Mouse (Mus musculus): ENCODE measurements around the gene Nmi. TPM values are rescaled to one million over a fixed set of nuclear protein-coding genes. Genes with fewer than 3 reads are reported as not detected.
"Not testable (repeated sequence)": the region's sequence is repeated elsewhere in the genome, so short reads cannot be mapped to it uniquely, and the experiment has no call there.

The Nmi gene
- polyA plus RNA-seq (2012; rRNA removed) = 4.5 and 6.4 TPM in 2 replicates

GRCm38 (mm10) chr2:51973410-51973968, at the start of gene Nmi:
TSS of gene Nmi (minus strand) at chr2:51973494.
- no peak for DNase-seq
- Histone ChIP-seq H3K4me3 (ENCODE audit: insufficient read depth, low read depth, low read length) (peak within 1 kb of the TSS; percentile 65), H3K4me1 (ENCODE audit: control insufficient read depth, insufficient read depth, low read length) (peaks cover 5% of the 10 kb centered on the region), H3K36me3 (ENCODE audit: control insufficient read depth, insufficient read depth, low read length) (no peaks in the 10 kb centered on the region), H3K27ac (ENCODE audit: insufficient read depth, low read depth, low read length) (peak within 1 kb of the TSS; percentile 77), H3K27me3 (replicated peaks; ENCODE audit: control insufficient read depth, insufficient read depth, low read length) (no peaks in the 10 kb centered on the region)
- no peak for TF ChIP-seq POLR2A (IDR thresholded peaks at IDR 0.05; ENCODE audit: low read depth, low read length)
- TF ChIP-seq CTCF (conservative IDR thresholded peaks at IDR 0.05; ENCODE audit: insufficient read depth, insufficient read length, low read depth, low read length) = no peak
- 62% methylated on average over 9 of the region's 9 CpGs for WGBS

DNA sequence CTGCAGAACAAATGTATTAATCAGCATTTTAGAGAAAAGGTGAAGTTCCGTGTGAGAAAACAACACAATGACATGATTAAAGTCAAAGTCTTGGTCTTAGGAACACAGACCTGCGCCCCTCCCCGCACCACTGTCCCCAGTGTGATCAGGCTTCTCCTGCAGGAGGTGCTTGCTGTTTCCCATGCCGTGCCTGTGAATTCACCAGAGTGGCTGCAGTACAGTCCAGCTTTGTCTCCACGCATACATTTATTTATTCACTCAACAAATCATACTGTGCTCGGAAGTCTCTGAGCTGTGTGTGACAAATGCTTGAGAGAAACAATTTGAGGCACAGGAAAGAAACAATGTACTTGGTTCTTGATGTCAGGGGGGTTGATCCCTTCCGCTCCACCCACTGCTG, 43.1 kb upstream of the Nmi start:
- no peak overlapping the region for H3K4me3 ChIP-seq (ENCODE audit: insufficient read depth, low read depth, low read length)
- H3K4me1 ChIP-seq (ENCODE audit: control insufficient read depth, insufficient read depth, low read length) = no peaks in the 10 kb centered on the region
- H3K27me3 ChIP-seq (replicated peaks; ENCODE audit: control insufficient read depth, insufficient read depth, low read length) = no peaks in the 10 kb centered on the region
- no peaks in the 10 kb centered on the region for H3K36me3 ChIP-seq (ENCODE audit: control insufficient read depth, insufficient read depth, low read length)
- DNase-seq = no peak
- TF ChIP-seq CTCF (conservative IDR thresholded peaks at IDR 0.05; ENCODE audit: insufficient read depth, insufficient read length, low read depth, low read length) = no peak
- no peak for TF ChIP-seq POLR2A (IDR thresholded peaks at IDR 0.05; ENCODE audit: low read depth, low read length)
- H3K27ac ChIP-seq (ENCODE audit: insufficient read depth, low read depth, low read length) = no peak overlapping the region
- 50% methylated on average over 7 of the region's 7 CpGs for WGBS

GRCm38 (mm10) chr2:52013306-52013820, 40.1 kb upstream of the Nmi start:
- H3K36me3 ChIP-seq (ENCODE audit: control insufficient read depth, insufficient read depth, low read length) = no peaks in the 10 kb centered on the region
- H3K4me1 ChIP-seq (ENCODE audit: control insufficient read depth, insufficient read depth, low read length) = no peaks in the 10 kb centered on the region
- DNase-seq = no peak
- WGBS = 78% methylated on average over 9 of the region's 9 CpGs
- TF ChIP-seq POLR2A (IDR thresholded peaks at IDR 0.05; ENCODE audit: low read depth, low read length) = no peak
- TF ChIP-seq CTCF (conservative IDR thresholded peaks at IDR 0.05; ENCODE audit: insufficient read depth, insufficient read length, low read depth, low read length) = no peak
- H3K27me3 ChIP-seq (replicated peaks; ENCODE audit: control insufficient read depth, insufficient read depth, low read length) = no peaks in the 10 kb centered on the region
- no peak overlapping the region for H3K4me3 ChIP-seq (ENCODE audit: insufficient read depth, low read depth, low read length)
- no peak overlapping the region for H3K27ac ChIP-seq (ENCODE audit: insufficient read depth, low read depth, low read length)

GRCm38 (mm10) chr2:52011820-52012219, 38.5 kb upstream of the Nmi start:
- H3K4me3 ChIP-seq (ENCODE audit: insufficient read depth, low read depth, low read length); H3K36me3 ChIP-seq (ENCODE audit: control insufficient read depth, insufficient read depth, low read length); H3K27me3 ChIP-seq (replicated peaks; ENCODE audit: control insufficient read depth, insufficient read depth, low read length); H3K4me1 ChIP-seq (ENCODE audit: control insufficient read depth, insufficient read depth, low read length); H3K27ac ChIP-seq (ENCODE audit: insufficient read depth, low read depth, low read length); DNase-seq: not testable (repeated sequence)
- 91% methylated on average over 3 of the region's 3 CpGs for whole genome bisulfite sequencing

DNA sequence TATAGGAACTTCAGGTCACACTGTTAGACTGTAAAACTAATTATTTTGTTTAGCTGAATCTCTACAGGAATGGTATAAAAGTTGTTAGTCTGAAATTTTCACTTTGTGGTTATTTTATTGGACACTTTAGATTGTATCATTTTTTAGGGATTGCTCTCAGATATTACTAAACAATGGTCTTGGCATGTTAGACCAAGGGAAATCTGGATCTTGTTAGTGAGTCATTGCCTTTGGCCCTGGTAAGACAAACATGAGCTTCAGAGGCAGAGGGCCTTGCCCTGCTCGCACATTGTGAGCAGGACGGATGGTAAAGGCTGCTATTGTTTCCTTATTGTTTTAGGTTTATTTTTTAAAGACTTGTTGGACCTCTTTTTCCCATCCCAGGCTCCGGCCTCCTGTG, 33.1 kb upstream of the Nmi start:
- Histone ChIP-seq H3K36me3 (ENCODE audit: control insufficient read depth, insufficient read depth, low read length) (no peaks in the 10 kb centered on the region), H3K4me1 (ENCODE audit: control insufficient read depth, insufficient read depth, low read length) (no peaks in the 10 kb centered on the region), H3K27ac (ENCODE audit: insufficient read depth, low read depth, low read length) (no peak overlapping the region), H3K4me3 (ENCODE audit: insufficient read depth, low read depth, low read length) (no peak overlapping the region), H3K27me3 (replicated peaks; ENCODE audit: control insufficient read depth, insufficient read depth, low read length) (no peaks in the 10 kb centered on the region)
- TF ChIP-seq CTCF (conservative IDR thresholded peaks at IDR 0.05; ENCODE audit: insufficient read depth, insufficient read length, low read depth, low read length) (no peak), POLR2A (IDR thresholded peaks at IDR 0.05; ENCODE audit: low read depth, low read length) (no peak)
- DNase-seq = no peak
- WGBS = 84% methylated on average over 3 of the region's 3 CpGs

DNA sequence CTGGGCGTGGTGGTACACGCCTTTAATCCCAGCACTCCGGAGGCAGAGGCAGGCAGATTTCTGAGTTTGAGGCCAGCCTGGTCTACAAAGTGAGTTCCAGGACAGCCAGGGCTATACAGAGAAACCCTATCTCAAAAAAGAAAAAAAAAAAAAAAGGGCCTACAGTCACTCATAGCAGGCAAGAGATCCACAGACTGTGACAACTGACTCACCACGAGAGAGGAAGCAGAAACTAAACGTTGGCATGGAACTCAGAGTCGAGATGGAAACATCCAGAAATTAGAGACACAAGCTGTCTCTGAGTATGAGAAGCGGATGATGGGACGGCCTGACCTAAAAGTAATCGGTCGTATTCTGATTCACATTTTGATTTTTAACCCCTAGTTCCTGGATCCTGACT, 29.0 kb upstream of the Nmi start:
- WGBS = 91% methylated on average over 10 of the region's 10 CpGs
- H3K27me3 ChIP-seq (replicated peaks; ENCODE audit: control insufficient read depth, insufficient read depth, low read length); H3K4me3 ChIP-seq (ENCODE audit: insufficient read depth, low read depth, low read length); H3K36me3 ChIP-seq (ENCODE audit: control insufficient read depth, insufficient read depth, low read length); H3K4me1 ChIP-seq (ENCODE audit: control insufficient read depth, insufficient read depth, low read length); H3K27ac ChIP-seq (ENCODE audit: insufficient read depth, low read depth, low read length); DNase-seq: not testable (repeated sequence)

GRCm38 (mm10) chr2:52001521-52001920, 28.2 kb upstream of the Nmi start:
- no peak for DNase-seq
- H3K27ac ChIP-seq (ENCODE audit: insufficient read depth, low read depth, low read length) = no peak overlapping the region
- H3K4me1 ChIP-seq (ENCODE audit: control insufficient read depth, insufficient read depth, low read length) = no peaks in the 10 kb centered on the region
- no peak overlapping the region for H3K4me3 ChIP-seq (ENCODE audit: insufficient read depth, low read depth, low read length)
- no peak for TF ChIP-seq CTCF (conservative IDR thresholded peaks at IDR 0.05; ENCODE audit: insufficient read depth, insufficient read length, low read depth, low read length)
- no peak for TF ChIP-seq POLR2A (IDR thresholded peaks at IDR 0.05; ENCODE audit: low read depth, low read length)
- 89% methylated on average over 8 of the region's 8 CpGs for WGBS
- no peaks in the 10 kb centered on the region for H3K36me3 ChIP-seq (ENCODE audit: control insufficient read depth, insufficient read depth, low read length)
- no peaks in the 10 kb centered on the region for H3K27me3 ChIP-seq (replicated peaks; ENCODE audit: control insufficient read depth, insufficient read depth, low read length)

GRCm38 (mm10) chr2:51999996-52000395, 26.7 kb upstream of the Nmi start:
- TF ChIP-seq CTCF (conservative IDR thresholded peaks at IDR 0.05; ENCODE audit: insufficient read depth, insufficient read length, low read depth, low read length) (no peak), POLR2A (IDR thresholded peaks at IDR 0.05; ENCODE audit: low read depth, low read length) (no peak)
- WGBS = 65% methylated on average over 7 of the region's 7 CpGs

More at GRCm38 (mm10) chr2:51999996-52000395, 26.7 kb upstream of the Nmi start:
- no peak overlapping the region for H3K4me3 ChIP-seq (ENCODE audit: insufficient read depth, low read depth, low read length)
- no peaks in the 10 kb centered on the region for H3K4me1 ChIP-seq (ENCODE audit: control insufficient read depth, insufficient read depth, low read length)
- H3K27me3 ChIP-seq (replicated peaks; ENCODE audit: control insufficient read depth, insufficient read depth, low read length) = no peaks in the 10 kb centered on the region
- H3K36me3 ChIP-seq (ENCODE audit: control insufficient read depth, insufficient read depth, low read length) = no peaks in the 10 kb centered on the region
- H3K27ac ChIP-seq (ENCODE audit: insufficient read depth, low read depth, low read length) = no peak overlapping the region
- no peak for DNase-seq
